In the genomic region with DNA sequence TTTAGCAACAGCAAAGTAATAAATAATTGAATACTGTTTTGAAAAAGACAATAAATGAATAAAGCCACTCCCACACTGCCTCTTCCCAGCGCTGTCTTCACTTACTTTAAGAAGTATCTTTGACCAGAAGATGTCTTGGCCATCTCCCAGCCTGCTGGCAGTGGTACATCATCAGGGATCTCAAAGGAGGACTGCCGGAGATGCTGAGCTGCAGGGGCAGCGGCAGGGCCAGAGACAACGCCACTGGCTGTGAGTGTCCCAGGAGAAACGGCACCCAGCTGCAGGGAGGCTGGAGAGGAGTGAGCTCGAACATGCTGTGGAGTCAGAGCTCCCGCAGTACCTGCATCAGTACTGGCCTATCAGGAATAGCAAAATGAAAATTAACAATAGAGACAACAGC, we compare ENCODE assay signal across 10 mouse cellular contexts. TPM values are rescaled to one million over a fixed set of nuclear protein-coding genes. Genes with fewer than 3 reads are reported as not detected.
A peak's percentile ranks its signal among the peaks of the same experiment; 100 is the strongest.
DNase-seq lines count a peak whose midpoint lies in the region; ATAC-seq lines count a peak whose summit lies in the region.
"Had no signal": no experiment of that assay in that cellular context is flagged by ENCODE, and none has a peak within 500 bp of the region (broad histone marks: within the 10 kb centered on the region; RNA-seq: fewer than 3 reads in every experiment).

No protein-coding gene starts in this region.

- 41% methylated on average over 7 of the region's 7 CpGs for WGBS in midbrain, embryonic 15.5 days
- WGBS in midbrain, embryonic 11.5 days: 59% methylated on average over 7 of the region's 7 CpGs
- 57% methylated on average over 7 of the region's 7 CpGs for WGBS in hindbrain, embryonic 10.5 days
- WGBS in neural tube, embryonic 15.5 days: 32% methylated on average over 7 of the region's 7 CpGs

- H3K4me1 ChIP-seq in midbrain, embryonic 15.5 days: peaks cover 15% of the 10 kb centered on the region
- H3K4me1 ChIP-seq in midbrain, embryonic 11.5 days (ENCODE audit: control insufficient read depth, insufficient read depth, low read length): peaks cover 9% of the 10 kb centered on the region
- H3K4me1 ChIP-seq in hindbrain, embryonic 10.5 days (replicated peaks): peaks cover 25% of the 10 kb centered on the region
- H3K4me1 ChIP-seq in neural tube, embryonic 15.5 days: peaks cover 23% of the 10 kb centered on the region

- peak overlapping the region; percentile 22; the same call in 1 of the 2 replicates for H3K4me2 ChIP-seq in midbrain, embryonic 15.5 days
- no peak overlapping the region for H3K4me2 ChIP-seq in midbrain, embryonic 11.5 days
- peak overlapping the region; percentile 35 for H3K4me2 ChIP-seq in neural tube, embryonic 15.5 days

- 0 out of 2 replicates have a peak, but pooled peaks cover 14% of the 10 kb centered on the region for H3K27me3 ChIP-seq in midbrain, embryonic 15.5 days (replicated peaks)
- no peaks in the 10 kb centered on the region for H3K27me3 ChIP-seq in midbrain, embryonic 11.5 days (ENCODE audit: control insufficient read depth, insufficient read depth, low read length)
- H3K27me3 ChIP-seq in hindbrain, embryonic 10.5 days (ENCODE audit: insufficient read depth, poor library complexity, severe bottlenecking): no peaks in the 10 kb centered on the region
- no peaks in the 10 kb centered on the region for H3K27me3 ChIP-seq in neural tube, embryonic 15.5 days (replicated peaks)

- no peak for ATAC-seq in midbrain, embryonic 15.5 days (replicated peaks)
- no peak for ATAC-seq in midbrain, embryonic 11.5 days (ENCODE audit: low FRiP score)
- no peak for ATAC-seq in neural tube, embryonic 15.5 days (ENCODE audit: low FRiP score)
- ATAC-seq: liver, postnatal 0 days had no signal

- peak; percentile 34 for DNase-seq in gastrocnemius, adult 18-20 months (ENCODE audit: low spot score)
- no peak for DNase-seq in gastrocnemius, postnatal 25 days
- DNase-seq in midbrain, embryonic 11.5 days (ENCODE audit: low spot score, missing footprints): no peak
- DNase-seq in hindbrain, embryonic 10.5 days (ENCODE audit: low spot score): no peak
- DNase-seq in retina, postnatal 1 day: no peak
- DNase-seq in right cerebral cortex, postnatal 14 days: no peak
- DNase-seq: liver, postnatal 0 days; right cerebral cortex, adult 18-20 months had no signal

- H3K4me3 ChIP-seq in midbrain, embryonic 15.5 days: no peak overlapping the region
- H3K4me3 ChIP-seq in midbrain, embryonic 11.5 days (ENCODE audit: low read depth, low read length): no peak overlapping the region
- peak overlapping the region; percentile 28; the same call in 1 of the 2 replicates for H3K4me3 ChIP-seq in hindbrain, embryonic 10.5 days
- H3K4me3 ChIP-seq in neural tube, embryonic 15.5 days (replicated peaks): no peak overlapping the region

- H3K36me3 ChIP-seq in midbrain, embryonic 15.5 days (replicated peaks): no peaks in the 10 kb centered on the region
- no peaks in the 10 kb centered on the region for H3K36me3 ChIP-seq in midbrain, embryonic 11.5 days (ENCODE audit: control insufficient read depth, insufficient read depth, low read length)
- H3K36me3 ChIP-seq in hindbrain, embryonic 10.5 days: peaks cover 49% of the 10 kb centered on the region
- no peaks in the 10 kb centered on the region for H3K36me3 ChIP-seq in neural tube, embryonic 15.5 days

- no peaks in the 10 kb centered on the region for H3K9me3 ChIP-seq in midbrain, embryonic 15.5 days
- H3K9me3 ChIP-seq in midbrain, embryonic 11.5 days (ENCODE audit: control insufficient read depth, low read length): no peaks in the 10 kb centered on the region
- H3K9me3 ChIP-seq in hindbrain, embryonic 10.5 days: no peaks in the 10 kb centered on the region
- no peaks in the 10 kb centered on the region for H3K9me3 ChIP-seq in neural tube, embryonic 15.5 days (replicated peaks)

- H3K27ac ChIP-seq in midbrain, embryonic 15.5 days: no peak overlapping the region
- no peak overlapping the region for H3K27ac ChIP-seq in midbrain, embryonic 11.5 days (ENCODE audit: low read depth, low read length)
- H3K27ac ChIP-seq in hindbrain, embryonic 10.5 days: no peak overlapping the region
- no peak overlapping the region for H3K27ac ChIP-seq in neural tube, embryonic 15.5 days (replicated peaks)

- H3K9ac ChIP-seq in midbrain, embryonic 15.5 days: no peak overlapping the region
- no peak overlapping the region for H3K9ac ChIP-seq in midbrain, embryonic 11.5 days (ENCODE audit: low read length)
- H3K9ac ChIP-seq in neural tube, embryonic 15.5 days (replicated peaks): no peak overlapping the region
- H3K9ac ChIP-seq: liver, postnatal 0 days had no signal

RNA-seq across cellular contexts. Expression of a gene that starts 3.0 kb away (rescaled TPM):
- total RNA-seq in gastrocnemius, adult 18-20 months (2021): 10 to 100 TPM; 36.9 to 40.5 TPM
- total RNA-seq in gastrocnemius, postnatal 25 days (2021): 10 to 100 TPM; 38.2 to 43.3 TPM
- 8.0 and 9.2 TPM in 2 replicates for polyA plus RNA-seq in midbrain, embryonic 15.5 days (2015; fragmentation: Nextera tagmentation; extraction: Ambion mirVana)
- 22.1 and 25.0 TPM in 2 replicates for polyA plus RNA-seq in midbrain, embryonic 11.5 days (2014; fragmentation: Nextera tagmentation; extraction: Ambion mirVana)
- polyA plus RNA-seq in hindbrain, embryonic 10.5 days (2016; fragmentation: Nextera tagmentation; extraction: Ambion mirVana): 31.3 and 32.4 TPM in 2 replicates
- 6.8 and 12.1 TPM in 2 replicates for polyA plus RNA-seq in neural tube, embryonic 15.5 days (2015; fragmentation: Nextera tagmentation; extraction: Ambion mirVana)

RNA-seq across cellular contexts. Expression of a gene that starts 41.3 kb away (rescaled TPM):
- under 1 TPM; 0.50 to 0.64 TPM for total RNA-seq in gastrocnemius, adult 18-20 months (2021)
- under 1 TPM; 0.40 to 0.51 TPM for total RNA-seq in gastrocnemius, postnatal 25 days (2021)
- 15.1 TPM in 2 replicates for polyA plus RNA-seq in midbrain, embryonic 15.5 days (2015; fragmentation: Nextera tagmentation; extraction: Ambion mirVana)
- polyA plus RNA-seq in midbrain, embryonic 11.5 days (2014; fragmentation: Nextera tagmentation; extraction: Ambion mirVana): 20.6 and 20.7 TPM in 2 replicates
- 17.9 and 19.9 TPM in 2 replicates for polyA plus RNA-seq in hindbrain, embryonic 10.5 days (2016; fragmentation: Nextera tagmentation; extraction: Ambion mirVana)
- polyA plus RNA-seq in neural tube, embryonic 15.5 days (2015; fragmentation: Nextera tagmentation; extraction: Ambion mirVana): 13.9 and 14.6 TPM in 2 replicates
